Mouse (Mus musculus): ENCODE results near the gene Acvr1b.

Gene Acvr1b

GRCm38 (mm10) chr15:101173421-101174211 is at the start of gene Acvr1b:
Acvr1b (plus strand) TSS chr15:101174067.
- DNase-seq (ENCODE audit: low read depth) = peak; percentile 95

- no peak for DNase-seq (ENCODE audit: low read depth)
Observed at GRCm38 (mm10) chr15:101125561-101125960, 48.3 kb upstream of the Acvr1b start.

GRCm38 (mm10) chr15:101126876-101127544 is 46.9 kb upstream of the Acvr1b start:
- no peak for DNase-seq (ENCODE audit: low read depth)

- no peak for DNase-seq (ENCODE audit: low read depth)
Observed at GRCm38 (mm10) chr15:101128181-101129089, 45.4 kb upstream of the Acvr1b start, which contains the start of gene Acvrl1. Acvrl1 (plus strand) TSS chr15:101128522.

GRCm38 (mm10) chr15:101129412-101129811 is 44.5 kb upstream of the Acvr1b start:
- DNase-seq (ENCODE audit: low read depth) = no peak

GRCm38 (mm10) chr15:101131498-101131897 is 42.4 kb upstream of the Acvr1b start:
- peak; percentile 46 for DNase-seq (ENCODE audit: low read depth)

- no peak for DNase-seq (ENCODE audit: low read depth)
Observed at GRCm38 (mm10) chr15:101132041-101132440, 41.8 kb upstream of the Acvr1b start.

GRCm38 (mm10) chr15:101132761-101133160 is 41.1 kb upstream of the Acvr1b start:
- no peak for DNase-seq (ENCODE audit: low read depth)

GRCm38 (mm10) chr15:101133993-101134704 is 39.7 kb upstream of the Acvr1b start:
- peak; percentile 78 for DNase-seq (ENCODE audit: low read depth)

- peak; percentile 78 for DNase-seq (ENCODE audit: low read depth)
Observed at GRCm38 (mm10) chr15:101135405-101135804, 38.5 kb upstream of the Acvr1b start.

- DNase-seq (ENCODE audit: low read depth) = no peak
Observed at GRCm38 (mm10) chr15:101137455-101137854, 36.4 kb upstream of the Acvr1b start.

- no peak for DNase-seq (ENCODE audit: low read depth)
Observed at GRCm38 (mm10) chr15:101138675-101139074, 35.2 kb upstream of the Acvr1b start.

- DNase-seq (ENCODE audit: low read depth) = no peak
Observed at GRCm38 (mm10) chr15:101139885-101140284, 34.0 kb upstream of the Acvr1b start.

- no peak for DNase-seq (ENCODE audit: low read depth)
Observed at GRCm38 (mm10) chr15:101140587-101140986, 33.3 kb upstream of the Acvr1b start.

GRCm38 (mm10) chr15:101141061-101141541 is 32.8 kb upstream of the Acvr1b start:
- DNase-seq (ENCODE audit: low read depth) = peak; percentile 70

GRCm38 (mm10) chr15:101142672-101143071 is 31.2 kb upstream of the Acvr1b start:
- DNase-seq (ENCODE audit: low read depth) = no peak

- DNase-seq (ENCODE audit: low read depth) = no peak
Observed at GRCm38 (mm10) chr15:101143494-101143893, 30.4 kb upstream of the Acvr1b start.

- DNase-seq (ENCODE audit: low read depth) = no peak
Observed at GRCm38 (mm10) chr15:101144176-101144575, 29.7 kb upstream of the Acvr1b start.

- DNase-seq (ENCODE audit: low read depth) = no peak
Observed at GRCm38 (mm10) chr15:101144779-101145178, 29.1 kb upstream of the Acvr1b start.

GRCm38 (mm10) chr15:101145424-101146099 is 28.3 kb upstream of the Acvr1b start:
- peak; percentile 93 for DNase-seq (ENCODE audit: low read depth)
